Mouse (Mus musculus): Measurements from ENCODE around the gene Zkscan7. TPM values are rescaled to one million over a fixed set of nuclear protein-coding genes. Genes with fewer than 3 reads are reported as not detected.
A peak's percentile ranks its signal among the peaks of the same experiment; 100 is the strongest.

The Zkscan7 gene
- total RNA-seq, 2 experiments from 2014 or later: 4.5 to 6.2 TPM

DNA sequence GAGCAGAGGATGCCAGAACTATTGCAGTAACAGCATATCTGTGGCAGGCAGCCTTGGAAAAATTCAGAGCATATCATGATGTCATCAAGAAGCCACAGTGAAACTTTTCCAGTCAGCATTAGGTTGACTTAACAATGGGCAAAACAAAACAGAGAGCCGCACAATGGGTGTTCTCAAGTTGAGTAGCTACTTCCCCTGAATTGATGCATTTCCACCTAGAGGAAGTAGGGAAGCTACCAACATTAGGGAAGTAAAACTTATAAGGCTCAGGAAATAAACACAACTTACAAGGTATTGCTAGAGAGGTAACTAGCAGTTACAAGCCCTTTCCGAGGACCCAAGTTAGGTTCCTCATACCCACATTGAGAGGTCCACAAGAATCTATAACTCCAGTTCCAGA, 15.6 kb downstream of the Zkscan7 start:
- DNase-seq (ENCODE audit: low spot score in 2 of 2): no peak

DNA sequence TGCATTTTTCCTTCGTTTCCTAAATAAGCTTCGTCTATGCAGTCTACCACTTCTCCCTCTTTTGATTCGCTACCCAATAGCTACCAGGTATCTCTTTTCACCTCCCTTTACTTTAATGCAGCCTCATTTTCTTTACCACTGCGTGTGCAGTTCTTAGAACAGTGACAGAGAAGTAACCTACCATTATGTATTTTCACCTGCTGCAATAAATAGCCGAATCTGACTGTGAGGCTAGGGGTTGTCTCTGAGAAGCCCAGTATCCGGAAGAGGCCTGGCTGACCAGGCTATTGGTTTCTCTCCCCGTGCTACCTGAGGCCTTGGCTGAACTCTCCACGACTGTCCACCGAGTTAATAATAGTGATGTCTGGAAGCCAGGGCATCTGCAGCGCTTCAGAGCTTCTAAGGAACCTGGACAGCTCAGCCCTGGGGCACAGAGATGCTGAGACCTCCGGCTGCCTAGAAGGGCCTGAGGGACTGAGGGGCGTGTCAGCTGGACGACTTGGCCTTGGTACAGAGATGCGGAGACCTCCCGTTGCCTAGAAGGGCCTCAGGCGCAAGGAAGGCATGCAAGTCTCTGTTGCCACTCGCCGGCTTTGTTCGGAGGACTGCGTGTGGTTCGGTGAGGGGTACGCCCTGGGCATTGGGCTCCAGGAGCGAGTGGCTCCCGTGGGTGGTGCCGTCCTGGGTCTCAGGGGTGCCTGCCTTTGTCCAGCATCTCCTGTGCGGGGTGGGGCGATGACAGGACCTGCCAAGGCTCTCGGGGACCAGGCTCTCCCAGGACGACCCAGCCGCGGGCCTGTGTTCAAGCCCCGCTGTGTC, 17.4 kb downstream of the Zkscan7 start:
- peak; percentile 20 to 28 for DNase-seq (ENCODE audit: low spot score in 2 of 2)

DNA sequence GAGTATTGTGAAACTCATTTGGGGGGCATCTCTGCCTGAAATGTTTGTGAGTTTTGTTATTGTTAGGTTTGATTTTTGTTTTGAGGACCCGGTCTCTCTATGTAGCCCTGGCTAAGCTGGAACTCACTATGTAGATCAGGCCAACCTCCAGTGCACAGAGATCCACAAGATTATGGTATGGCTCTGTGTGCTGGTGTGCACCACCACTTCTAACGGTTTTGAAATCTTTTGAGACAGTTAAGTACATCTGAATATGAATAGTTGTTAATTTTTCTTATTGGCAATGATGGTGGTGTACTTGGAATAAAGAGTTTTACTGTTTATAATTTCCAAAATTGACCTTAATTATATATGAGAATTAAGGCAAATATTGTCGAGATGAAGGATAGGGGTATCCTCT, 37.0 kb downstream of the Zkscan7 start:
- DNase-seq (ENCODE audit: low spot score in 2 of 2): no peak

DNA sequence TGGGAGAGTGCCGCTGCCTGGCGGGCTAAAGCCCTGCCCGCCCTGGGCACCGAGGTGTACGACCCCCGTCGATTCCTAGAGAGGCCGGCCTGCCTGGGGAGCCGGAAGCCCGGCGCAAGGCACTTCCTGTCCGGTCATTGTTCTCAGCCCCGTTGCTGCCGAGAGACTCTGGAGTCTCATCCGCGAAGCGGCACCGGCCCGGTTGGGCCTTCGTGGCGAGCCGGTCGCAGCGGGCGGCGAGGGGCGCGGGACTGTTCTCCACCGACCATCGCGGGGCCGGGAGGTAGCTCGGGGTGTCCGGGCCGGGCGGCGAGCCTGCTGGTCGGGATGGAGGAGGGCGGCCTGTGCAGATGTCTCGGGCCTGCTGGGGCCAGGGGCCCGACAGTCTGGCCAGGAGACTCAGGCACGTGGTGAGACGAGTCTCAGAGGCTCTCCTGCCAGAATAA, 37.5 kb downstream of the Zkscan7 start, which contains the start of gene Zfp105:
Gene Zfp105, plus strand, starts transcription at position 137 of the 446 bp plus-strand sequence.
- DNase-seq (ENCODE audit: low spot score in 2 of 2): peak; percentile 54 to 55

DNA sequence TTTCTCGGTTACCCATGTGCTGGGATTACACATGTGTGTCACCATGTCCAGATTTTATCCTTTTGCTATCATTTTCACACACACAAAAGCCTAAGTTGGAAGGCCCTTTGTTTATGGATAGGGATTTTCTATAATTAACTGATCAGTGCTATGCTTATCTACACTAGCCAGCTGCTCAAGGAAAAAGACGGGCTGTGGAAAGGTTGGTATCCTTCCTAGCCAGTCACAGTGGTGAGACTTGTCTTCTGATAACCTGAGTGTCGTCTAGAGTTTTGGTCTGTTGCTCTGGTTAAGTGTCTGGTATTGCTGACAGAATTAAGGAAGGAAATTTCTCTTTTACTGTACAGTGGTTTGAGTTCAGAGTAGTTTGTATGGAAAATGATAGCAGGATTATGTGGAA, 43.4 kb downstream of the Zkscan7 start:
- no peak for DNase-seq (ENCODE audit: low spot score in 2 of 2)

Other genes with a start within 250 kb of the Zkscan7 start
- gene Topaz1, start 138.3 kb upstream of the Zkscan7 start, total RNA-seq (2021): not detected
- gene Tcaim, start 80.1 kb upstream of the Zkscan7 start, total RNA-seq (2021): 10 to 100 TPM; 20.0 to 26.3 TPM
- gene Gm35549, start 41.6 kb upstream of the Zkscan7 start, total RNA-seq (2021): not detected
- 100 to 1,000 TPM in 1 of 2 experiments, 10 to 100 TPM in 1; 83.7 to 121 TPM for gene Zfp445, start 19.7 kb upstream of the Zkscan7 start, total RNA-seq (2021)
- 1 to 10 TPM; 3.3 to 4.2 TPM for gene Zfp105, start 37.4 kb downstream of the Zkscan7 start, total RNA-seq (2021)
- 10 to 100 TPM; 15.4 to 17.6 TPM for gene 1110059G10Rik, start 65.3 kb downstream of the Zkscan7 start, total RNA-seq (2021)
- under 1 TPM; 0.66 to 0.86 TPM for gene Kif15, start 65.4 kb downstream of the Zkscan7 start, total RNA-seq (2021)
- gene Tmem42, start 135.6 kb downstream of the Zkscan7 start, total RNA-seq (2021): 10 to 100 TPM; 14.5 to 20.3 TPM
- under 1 TPM; 0.48 to 0.86 TPM for gene Tgm4, start 149.0 kb downstream of the Zkscan7 start, total RNA-seq (2021)
- 10 to 100 TPM; 53.5 to 76.3 TPM for gene Zdhhc3, start 227.5 kb downstream of the Zkscan7 start, total RNA-seq (2021)
- 10 to 100 TPM; 27.3 to 34.6 TPM for gene Exosc7, start 227.5 kb downstream of the Zkscan7 start, total RNA-seq (2021)